Mouse (Mus musculus): ENCODE measurements around the gene Ptprb. TPM values are rescaled to one million over a fixed set of nuclear protein-coding genes. Genes with fewer than 3 reads are reported as not detected.

Ptprb gene
- polyA plus RNA-seq, 1 experiment from 2014 or later, result 3.1 TPM

DNA sequence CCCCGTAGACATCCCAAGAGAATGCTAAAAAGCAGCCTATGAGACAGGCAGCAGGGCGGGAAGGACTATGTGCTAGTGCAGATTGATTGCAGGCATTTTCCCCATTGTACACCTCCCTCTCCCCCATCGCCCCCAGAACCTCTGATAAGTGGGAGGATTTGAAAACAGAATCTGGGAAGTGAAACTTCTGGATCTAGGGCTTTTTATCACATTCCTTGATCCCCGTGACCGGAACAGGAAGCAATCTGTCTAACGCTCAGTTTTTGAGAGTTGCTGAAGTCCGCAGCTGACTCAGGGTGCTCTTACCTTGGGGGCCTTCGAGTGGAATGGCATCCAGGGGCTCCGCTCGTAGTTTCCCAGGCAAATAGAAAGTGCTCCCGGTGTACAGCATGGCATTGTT is 10.8 kb upstream of the Ptprb start:
- no peak for ATAC-seq
- Histone ChIP-seq H3K4me1 (replicated peaks; ENCODE audit: control insufficient read depth, insufficient read depth, low read length) (peaks cover 3% of the 10 kb centered on the region; the same call in 1 of the 2 replicates), H3K4me3 (replicated peaks; ENCODE audit: low read length) (no peak overlapping the region), H3K9ac (replicated peaks; ENCODE audit: low read depth, low read length) (no peak overlapping the region), H3K27me3 (replicated peaks; ENCODE audit: control insufficient read depth, insufficient read depth, low read length) (no peaks in the 10 kb centered on the region), H3K4me2 (ENCODE audit: low read length) (no peak overlapping the region), H3K36me3 (ENCODE audit: control insufficient read depth, insufficient read depth) (no peaks in the 10 kb centered on the region), H3K27ac (ENCODE audit: low read length) (no peak overlapping the region), H3K9me3 (ENCODE audit: control insufficient read depth, low read length) (no peaks in the 10 kb centered on the region)
- 91% methylated on average over 11 of the region's 11 CpGs for WGBS

DNA sequence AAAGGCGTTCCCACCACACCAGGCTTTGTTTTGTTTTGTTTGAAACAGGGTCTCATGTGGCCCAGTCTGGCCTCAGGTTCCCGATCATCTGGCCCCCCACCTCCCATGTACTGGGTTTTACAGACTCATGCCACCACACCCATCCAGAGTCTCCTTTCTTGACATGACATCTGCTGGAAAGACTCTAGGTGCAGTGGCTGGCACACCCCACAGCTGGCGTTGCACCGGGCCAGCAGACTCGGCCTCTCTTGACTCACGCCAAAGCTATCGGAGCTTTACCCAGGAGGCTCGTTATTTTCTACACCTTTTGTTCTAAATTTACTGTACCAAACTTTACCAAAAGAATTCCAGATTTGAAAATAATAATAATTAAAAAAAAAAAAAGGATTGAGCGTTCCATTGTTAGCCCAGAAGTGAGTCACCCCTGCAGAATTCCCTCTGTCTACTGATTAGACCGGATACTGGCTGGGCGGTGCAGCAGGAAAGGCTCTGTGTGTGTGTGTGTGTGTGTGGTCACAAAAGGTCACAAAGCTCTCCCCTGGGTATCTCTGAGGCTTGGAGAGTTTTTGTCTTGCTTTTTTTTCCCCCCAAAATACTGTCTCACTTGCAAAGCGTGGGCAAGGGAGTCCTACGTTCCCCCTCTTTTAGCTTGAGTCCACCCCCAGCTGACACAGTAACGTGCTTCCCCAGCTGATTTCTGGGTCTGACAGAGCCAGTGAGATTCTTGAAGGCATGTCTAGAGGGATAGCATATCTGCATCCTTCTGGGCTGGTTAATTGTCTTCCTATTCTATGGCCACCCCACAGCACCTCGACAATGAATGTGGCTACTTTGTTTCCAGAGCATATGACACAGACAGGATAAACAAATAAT is 8.5 kb upstream of the Ptprb start:
- H3K4me2 ChIP-seq (ENCODE audit: low read length), result no peak overlapping the region
- no peaks in the 10 kb centered on the region; the same call in 1 of the 2 replicates for H3K4me1 ChIP-seq (replicated peaks; ENCODE audit: control insufficient read depth, insufficient read depth, low read length)
- no peaks in the 10 kb centered on the region for H3K27me3 ChIP-seq (replicated peaks; ENCODE audit: control insufficient read depth, insufficient read depth, low read length)
- 59% methylated on average over 15 of the region's 15 CpGs for WGBS
- no peak overlapping the region for H3K4me3 ChIP-seq (replicated peaks; ENCODE audit: low read length)
- no peaks in the 10 kb centered on the region for H3K36me3 ChIP-seq (ENCODE audit: control insufficient read depth, insufficient read depth)
- no peak overlapping the region for H3K27ac ChIP-seq (ENCODE audit: low read length)
- no peak for ATAC-seq
- no peaks in the 10 kb centered on the region for H3K9me3 ChIP-seq (ENCODE audit: control insufficient read depth, low read length)
- no peak overlapping the region for H3K9ac ChIP-seq (replicated peaks; ENCODE audit: low read depth, low read length)

DNA sequence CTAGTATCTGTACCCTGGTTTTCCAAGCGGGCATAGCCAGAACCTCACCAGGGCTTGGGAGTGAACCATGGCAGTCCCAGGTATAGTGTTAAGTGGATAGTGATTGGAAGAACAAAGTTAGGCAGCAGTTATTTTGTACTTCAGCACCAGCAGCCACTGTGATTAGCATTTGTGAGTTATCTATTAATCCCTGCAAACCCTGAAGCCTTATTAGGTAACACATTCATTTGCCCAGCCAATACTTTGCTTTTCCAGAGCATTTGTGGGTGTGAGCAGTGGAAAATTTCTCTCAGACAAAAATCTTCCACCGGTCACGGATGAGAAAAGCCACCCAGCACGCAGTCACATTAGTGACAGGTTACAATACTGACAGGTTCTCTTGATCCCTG is 7.9 kb upstream of the Ptprb start:
- no peak for ATAC-seq
- Histone ChIP-seq H3K36me3 (ENCODE audit: control insufficient read depth, insufficient read depth) (no peaks in the 10 kb centered on the region), H3K4me2 (ENCODE audit: low read length) (no peak overlapping the region), H3K27ac (ENCODE audit: low read length) (no peak overlapping the region), H3K27me3 (replicated peaks; ENCODE audit: control insufficient read depth, insufficient read depth, low read length) (no peaks in the 10 kb centered on the region), H3K9me3 (ENCODE audit: control insufficient read depth, low read length) (no peaks in the 10 kb centered on the region), H3K9ac (replicated peaks; ENCODE audit: low read depth, low read length) (no peak overlapping the region), H3K4me1 (replicated peaks; ENCODE audit: control insufficient read depth, insufficient read depth, low read length) (no peaks in the 10 kb centered on the region), H3K4me3 (replicated peaks; ENCODE audit: low read length) (no peak overlapping the region)
- 78% methylated on average over 4 of the region's 4 CpGs for WGBS

DNA sequence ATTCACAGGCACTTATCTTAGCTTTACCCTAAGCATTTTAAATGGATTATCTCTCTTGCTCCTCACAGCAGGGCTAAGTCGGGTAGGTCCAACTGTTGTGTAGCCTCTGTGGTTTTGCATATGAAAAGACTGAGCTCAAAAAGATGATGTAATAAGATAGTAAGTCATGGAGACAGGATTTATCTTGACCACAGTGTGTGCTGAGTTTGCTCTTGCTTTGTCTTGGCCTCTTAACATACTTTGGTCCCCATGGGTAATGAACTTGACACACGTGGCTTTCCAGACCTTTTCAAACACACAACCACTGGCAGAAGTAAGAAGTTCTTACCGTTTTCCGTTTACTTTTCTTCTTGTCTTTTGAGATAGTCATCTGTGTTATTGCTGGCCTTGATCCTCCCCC is 7.0 kb upstream of the Ptprb start:
- 59% methylated on average over 4 of the region's 4 CpGs for WGBS
- Histone ChIP-seq H3K27me3 (replicated peaks; ENCODE audit: control insufficient read depth, insufficient read depth, low read length) (no peaks in the 10 kb centered on the region), H3K4me2 (ENCODE audit: low read length) (no peak overlapping the region), H3K4me3 (replicated peaks; ENCODE audit: low read length) (no peak overlapping the region), H3K36me3 (ENCODE audit: control insufficient read depth, insufficient read depth) (no peaks in the 10 kb centered on the region), H3K9ac (replicated peaks; ENCODE audit: low read depth, low read length) (no peak overlapping the region), H3K4me1 (replicated peaks; ENCODE audit: control insufficient read depth, insufficient read depth, low read length) (no peaks in the 10 kb centered on the region), H3K9me3 (ENCODE audit: control insufficient read depth, low read length) (no peaks in the 10 kb centered on the region), H3K27ac (ENCODE audit: low read length) (no peak overlapping the region)
- no peak for ATAC-seq

DNA sequence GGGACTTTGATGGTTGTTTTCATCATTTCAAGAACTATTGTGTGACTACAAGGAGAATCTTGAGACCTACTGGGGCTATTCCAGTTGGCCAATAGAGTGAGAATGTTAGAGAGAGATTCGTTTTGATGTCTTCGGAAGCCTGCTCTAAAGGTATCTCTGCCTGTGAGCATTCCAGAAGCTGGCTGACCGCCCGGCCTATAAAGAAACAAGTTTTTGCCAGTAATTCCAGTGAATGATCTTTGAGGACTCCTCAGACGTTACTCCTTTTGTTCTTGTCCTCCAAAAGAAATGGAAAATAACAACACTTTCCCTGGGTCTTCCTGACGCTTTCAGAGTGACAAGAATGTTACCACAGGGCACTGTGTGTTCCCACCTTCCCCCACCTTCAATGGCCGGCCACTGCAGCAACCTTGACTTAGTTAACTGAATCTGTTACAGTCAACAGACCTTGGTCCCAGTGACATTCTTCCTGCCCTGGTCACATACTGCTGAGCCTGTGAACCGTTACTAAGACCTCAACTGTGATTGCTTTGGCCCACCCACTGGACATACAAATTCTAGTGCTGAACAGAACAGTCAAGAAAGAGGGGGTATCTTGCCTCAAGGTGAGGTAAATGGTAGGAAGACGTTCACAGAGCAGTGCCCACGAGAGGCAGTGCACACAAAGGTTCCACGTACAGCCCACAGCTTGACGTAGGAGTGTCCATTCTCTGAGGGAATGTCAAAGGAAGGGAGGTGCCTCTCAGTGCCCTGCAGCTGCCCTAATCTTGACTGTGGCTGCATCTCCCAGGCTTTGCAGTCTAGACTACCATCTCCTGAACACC is 4.5 kb upstream of the Ptprb start:
- ATAC-seq, result no peak
- Histone ChIP-seq H3K4me1 (replicated peaks; ENCODE audit: control insufficient read depth, insufficient read depth, low read length) (no peaks in the 10 kb centered on the region), H3K36me3 (ENCODE audit: control insufficient read depth, insufficient read depth) (no peaks in the 10 kb centered on the region), H3K4me3 (replicated peaks; ENCODE audit: low read length) (no peak overlapping the region), H3K9ac (replicated peaks; ENCODE audit: low read depth, low read length) (no peak overlapping the region), H3K4me2 (ENCODE audit: low read length) (no peak overlapping the region), H3K9me3 (ENCODE audit: control insufficient read depth, low read length) (no peaks in the 10 kb centered on the region), H3K27me3 (replicated peaks; ENCODE audit: control insufficient read depth, insufficient read depth, low read length) (no peaks in the 10 kb centered on the region), H3K27ac (ENCODE audit: low read length) (no peak overlapping the region)
- 79% methylated on average over 12 of the region's 12 CpGs for WGBS

DNA sequence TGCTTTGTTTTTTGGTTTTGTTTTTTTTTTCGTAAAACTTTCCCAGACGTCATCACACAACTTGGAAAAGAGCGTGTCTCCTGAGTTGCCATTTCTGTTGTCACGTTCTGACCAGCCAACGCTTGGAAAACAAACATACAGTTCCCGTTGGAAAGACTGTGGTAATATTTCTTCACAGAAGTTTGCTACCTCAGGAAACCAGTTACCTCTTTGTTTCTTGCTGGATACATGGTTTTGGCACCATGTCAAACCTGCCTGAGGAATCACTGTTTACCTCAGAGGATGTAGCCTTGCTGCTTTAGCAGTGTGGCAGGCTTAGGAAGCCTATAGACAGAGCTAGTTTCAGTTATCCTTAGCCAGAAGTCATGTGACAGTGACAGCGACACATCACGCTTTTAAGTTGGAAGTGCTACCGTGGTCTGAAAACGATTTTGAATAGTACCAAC is 3.8 kb upstream of the Ptprb start:
- no peaks in the 10 kb centered on the region for H3K27me3 ChIP-seq (replicated peaks; ENCODE audit: control insufficient read depth, insufficient read depth, low read length)
- H3K9ac ChIP-seq (replicated peaks; ENCODE audit: low read depth, low read length), result no peak overlapping the region
- no peak overlapping the region for H3K4me3 ChIP-seq (replicated peaks; ENCODE audit: low read length)
- ATAC-seq, result no peak
- no peaks in the 10 kb centered on the region for H3K36me3 ChIP-seq (ENCODE audit: control insufficient read depth, insufficient read depth)
- 90% methylated on average over 10 of the region's 10 CpGs for WGBS
- H3K4me2 ChIP-seq (ENCODE audit: low read length), result no peak overlapping the region
- no peaks in the 10 kb centered on the region for H3K4me1 ChIP-seq (replicated peaks; ENCODE audit: control insufficient read depth, insufficient read depth, low read length)
- H3K27ac ChIP-seq (ENCODE audit: low read length), result no peak overlapping the region
- no peaks in the 10 kb centered on the region for H3K9me3 ChIP-seq (ENCODE audit: control insufficient read depth, low read length)

DNA sequence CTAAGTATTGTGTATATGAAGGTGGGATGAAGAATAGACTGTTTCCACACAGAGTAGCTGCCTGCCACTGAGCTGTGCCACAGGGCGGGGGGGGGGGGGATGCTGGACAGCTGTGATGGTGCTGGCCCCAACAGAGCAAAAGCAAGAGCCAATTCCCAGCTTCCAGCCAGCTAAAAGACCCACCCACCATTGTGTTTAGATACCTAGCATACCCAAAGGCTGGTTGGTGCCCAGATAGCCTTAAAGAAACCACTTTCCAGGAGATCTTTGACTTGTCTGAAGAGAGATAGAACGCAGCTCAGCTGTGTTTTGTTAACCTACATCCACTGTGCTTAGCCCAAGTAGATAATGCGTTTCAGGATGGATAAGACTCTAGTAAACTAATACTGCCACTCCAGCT is 3.2 kb upstream of the Ptprb start:
- H3K4me2 ChIP-seq (ENCODE audit: low read length), result no peak overlapping the region
- ATAC-seq, result no peak

DNA sequence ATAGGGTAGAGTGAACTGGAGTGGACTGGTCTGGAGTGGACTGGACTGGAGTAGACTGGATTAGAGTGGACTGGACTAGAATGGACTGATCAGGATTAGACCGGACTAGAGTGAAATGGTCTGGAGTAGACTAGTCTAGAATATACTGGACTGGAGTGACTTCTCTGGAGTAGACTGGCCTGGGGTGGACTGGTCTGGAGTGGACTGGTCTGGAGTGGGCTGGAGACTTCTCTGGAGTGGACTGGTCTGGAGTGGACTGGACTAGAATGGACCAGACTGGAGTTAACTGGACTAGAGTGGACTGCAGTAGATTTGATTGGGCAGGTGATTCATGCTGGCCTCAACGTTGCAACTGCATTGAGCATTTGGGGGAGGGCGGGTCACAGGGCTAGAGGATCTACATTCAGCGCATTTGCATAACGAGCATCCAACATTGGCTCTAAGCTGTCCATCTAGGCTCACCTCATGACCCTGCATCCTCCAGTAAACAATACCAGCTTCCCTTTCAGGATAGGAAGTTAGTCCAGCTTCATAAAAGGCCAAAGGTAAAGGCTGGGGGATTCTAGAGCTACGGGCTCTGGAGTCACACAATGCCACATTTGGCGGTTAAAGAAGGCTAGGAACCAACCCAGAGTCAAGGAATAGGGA is 11.5 kb downstream of the Ptprb start:
- WGBS, result 75% methylated on average over 7 of the region's 7 CpGs
- Histone ChIP-seq H3K27ac (ENCODE audit: low read length) (no peak overlapping the region), H3K4me1 (replicated peaks; ENCODE audit: control insufficient read depth, insufficient read depth, low read length) (no peaks in the 10 kb centered on the region), H3K9me3 (ENCODE audit: control insufficient read depth, low read length) (no peaks in the 10 kb centered on the region), H3K4me2 (ENCODE audit: low read length) (no peak overlapping the region), H3K9ac (replicated peaks; ENCODE audit: low read depth, low read length) (no peak overlapping the region), H3K36me3 (ENCODE audit: control insufficient read depth, insufficient read depth) (no peaks in the 10 kb centered on the region), H3K4me3 (replicated peaks; ENCODE audit: low read length) (no peak overlapping the region), H3K27me3 (replicated peaks; ENCODE audit: control insufficient read depth, insufficient read depth, low read length) (no peaks in the 10 kb centered on the region)
- ATAC-seq, result no peak

More for the DNA sequence above, 3.2 kb upstream of the Ptprb start:
- Histone ChIP-seq H3K9me3 (ENCODE audit: control insufficient read depth, low read length) (no peaks in the 10 kb centered on the region), H3K27me3 (replicated peaks; ENCODE audit: control insufficient read depth, insufficient read depth, low read length) (no peaks in the 10 kb centered on the region), H3K36me3 (ENCODE audit: control insufficient read depth, insufficient read depth) (no peaks in the 10 kb centered on the region), H3K4me3 (replicated peaks; ENCODE audit: low read length) (no peak overlapping the region), H3K9ac (replicated peaks; ENCODE audit: low read depth, low read length) (no peak overlapping the region), H3K27ac (ENCODE audit: low read length) (no peak overlapping the region), H3K4me1 (replicated peaks; ENCODE audit: control insufficient read depth, insufficient read depth, low read length) (no peaks in the 10 kb centered on the region)
- 88% methylated on average over 2 of the region's 3 CpGs for WGBS

GRCm38 (mm10) chr10:116288130-116288529 is 12.8 kb downstream of the Ptprb start:
- ATAC-seq, result no peak
- Histone ChIP-seq H3K4me1 (replicated peaks; ENCODE audit: control insufficient read depth, insufficient read depth, low read length) (no peaks in the 10 kb centered on the region), H3K9me3 (ENCODE audit: control insufficient read depth, low read length) (no peaks in the 10 kb centered on the region), H3K9ac (replicated peaks; ENCODE audit: low read depth, low read length) (no peak overlapping the region), H3K27ac (ENCODE audit: low read length) (no peak overlapping the region), H3K4me2 (ENCODE audit: low read length) (no peak overlapping the region), H3K4me3 (replicated peaks; ENCODE audit: low read length) (no peak overlapping the region), H3K27me3 (replicated peaks; ENCODE audit: control insufficient read depth, insufficient read depth, low read length) (no peaks in the 10 kb centered on the region), H3K36me3 (ENCODE audit: control insufficient read depth, insufficient read depth) (no peaks in the 10 kb centered on the region)
- 81% methylated on average over 9 of the region's 9 CpGs for WGBS
